Mouse (Mus musculus) forebrain, embryonic 12.5 days (tissue): Measurements from ENCODE around the gene Zc3h14. TPM values are rescaled to one million over a fixed set of nuclear protein-coding genes. Genes with fewer than 3 reads are reported as not detected.
A peak's percentile ranks its signal among the peaks of the same experiment; 100 is the strongest.

Source experiments
- ATAC-seq: fragments of 200-750 bp; cut with Nextera tagmentation; 2 replicates; pipeline ENCODE4 v1.8.0; 2017; ENCODE audit warnings: moderate TSS enrichment; ENCODE audit not compliant: low FRiP score
- H3K27ac ChIP-seq: fragments of 300-500 bp; sonication (generic); 2 replicates; pipeline ENCODE4 v1.5.1; 2016; ENCODE audit warnings: mild to moderate bottlenecking
- H3K27me3 ChIP-seq: fragments of 300-500 bp; sonication (generic); 2 replicates; pipeline ENCODE4 v1.6.1; 2016; ENCODE audit warnings: mild to moderate bottlenecking
- H3K36me3 ChIP-seq: fragments of 300-500 bp; sonication (generic); replicated peaks from 2 replicates; pipeline ENCODE4 v1.6.1; 2016; ENCODE audit warnings: mild to moderate bottlenecking
- H3K4me1 ChIP-seq: fragments of 300-500 bp; sonication (generic); 2 replicates; pipeline ENCODE4 v1.6.1; 2016
- H3K4me2 ChIP-seq: fragments of 300-500 bp; sonication (generic); 2 replicates; pipeline ENCODE4 v1.6.1; 2016; ENCODE audit warnings: mild to moderate bottlenecking, moderate library complexity
- H3K4me3 ChIP-seq: fragments of 300-500 bp; sonication (generic); replicated peaks from 2 replicates; pipeline ENCODE4 v1.5.1; 2016; ENCODE audit warnings: mild to moderate bottlenecking
- H3K9ac ChIP-seq: fragments of 300-500 bp; sonication (generic); 2 replicates; pipeline ENCODE4 v1.6.1; 2016; ENCODE audit warnings: mild to moderate bottlenecking
- H3K9me3 ChIP-seq: fragments of 300-500 bp; sonication (generic); 2 replicates; pipeline ENCODE4 v1.6.1; 2016
- WGBS: fragments of 180-500 bp; shearing (Covaris S2); methylation state at CpG from one replicate; pipeline ENCODE4 v1.1.7; 2016; 5-methylcytosine and 5-hydroxymethylcytosine counted together
- polyA plus RNA-seq: library from polyadenylated mRNA; unstranded; fragments of >200 nt; fragmentation: Nextera tagmentation; extraction: Ambion mirVana; gene quantifications from 2 replicates; pipeline ENCODE4 v1.2.1, GENCODE M21; 2016

Zc3h14 gene
- 156 and 160 TPM in 2 replicates for polyA plus RNA-seq

- peaks cover 31% of the 10 kb centered on the region for H3K4me1 ChIP-seq
- H3K36me3 ChIP-seq = no peaks in the 10 kb centered on the region; the same call in 1 of the 2 replicates
- peak within 1 kb of the TSS; percentile 93 for H3K9ac ChIP-seq
- under 1% methylated on average over 76 of the region's 87 CpGs for WGBS
- peak within 1 kb of the TSS; percentile 93 for H3K27ac ChIP-seq
- peak within 1 kb of the TSS; percentile 95 for H3K4me3 ChIP-seq
- peak; percentile 92 for ATAC-seq
- peak within 1 kb of the TSS; percentile 78 for H3K4me2 ChIP-seq
- H3K27me3 ChIP-seq = no peaks in the 10 kb centered on the region
- H3K9me3 ChIP-seq = no peaks in the 10 kb centered on the region
Observed at GRCm38 (mm10) chr12:98746746-98747379, at the start of gene Zc3h14. Gene Zc3h14 (plus strand): TSS chr12:98746964.

DNA sequence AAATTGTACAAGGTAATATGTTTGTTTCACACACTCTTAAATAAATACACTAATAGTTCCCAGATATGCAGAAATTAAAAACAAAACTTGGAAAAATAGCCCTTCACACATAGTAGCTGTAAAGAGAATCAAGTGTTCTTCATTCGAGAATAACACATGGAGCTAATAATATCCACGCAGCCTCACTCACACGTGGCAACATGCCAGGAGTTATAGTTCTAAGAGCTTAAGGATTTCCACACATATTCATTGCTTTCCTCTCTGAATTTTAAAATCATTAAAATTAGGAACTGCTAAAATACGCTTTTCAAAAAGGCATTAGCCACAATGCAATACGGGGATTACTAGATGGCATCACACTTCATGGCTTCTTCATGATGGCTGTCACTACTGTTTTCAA, 49.6 kb upstream of the Zc3h14 start:
- Histone ChIP-seq H3K4me1 (no peaks in the 10 kb centered on the region; the same call in 1 of the 2 replicates), H3K27me3 (no peaks in the 10 kb centered on the region), H3K27ac (no peak overlapping the region), H3K9me3 (no peaks in the 10 kb centered on the region), H3K4me2 (no peak overlapping the region), H3K9ac (no peak overlapping the region), H3K36me3 (peaks cover 16% of the 10 kb centered on the region), H3K4me3 (no peak overlapping the region)
- WGBS = 86% methylated on average over 5 of the region's 5 CpGs
- no peak for ATAC-seq

DNA sequence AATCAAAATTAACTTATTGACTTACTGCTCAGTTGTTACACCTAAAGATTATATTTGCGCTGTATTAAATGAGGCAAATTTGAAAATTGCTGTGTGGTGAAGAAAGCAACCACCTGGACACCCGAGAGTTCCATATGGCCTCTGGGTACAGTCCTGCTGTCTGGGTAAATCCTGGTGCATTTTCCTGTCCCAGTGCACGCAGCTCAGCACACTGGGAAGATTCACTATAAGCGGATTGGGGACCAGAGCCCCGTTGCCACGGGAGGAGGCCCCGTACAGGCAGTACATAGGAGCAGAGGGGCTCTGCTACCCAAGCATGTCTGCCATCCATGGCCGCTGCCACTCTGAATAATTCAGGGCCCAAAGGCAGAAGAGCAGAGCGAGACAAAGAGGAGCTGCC, 45.2 kb upstream of the Zc3h14 start:
- peaks cover 30% of the 10 kb centered on the region for H3K36me3 ChIP-seq
- no peak overlapping the region for H3K27ac ChIP-seq
- H3K9me3 ChIP-seq = no peaks in the 10 kb centered on the region
- no peaks in the 10 kb centered on the region for H3K4me1 ChIP-seq
- H3K27me3 ChIP-seq = no peaks in the 10 kb centered on the region
- H3K9ac ChIP-seq = no peak overlapping the region
- no peak for ATAC-seq
- WGBS = 85% methylated on average over 9 of the region's 9 CpGs
- H3K4me2 ChIP-seq = no peak overlapping the region
- no peak overlapping the region for H3K4me3 ChIP-seq

GRCm38 (mm10) chr12:98703554-98703953, 43.2 kb upstream of the Zc3h14 start:
- WGBS = 82% methylated on average over 2 of the region's 2 CpGs
- H3K27ac ChIP-seq = no peak overlapping the region
- peaks cover 36% of the 10 kb centered on the region for H3K36me3 ChIP-seq

DNA sequence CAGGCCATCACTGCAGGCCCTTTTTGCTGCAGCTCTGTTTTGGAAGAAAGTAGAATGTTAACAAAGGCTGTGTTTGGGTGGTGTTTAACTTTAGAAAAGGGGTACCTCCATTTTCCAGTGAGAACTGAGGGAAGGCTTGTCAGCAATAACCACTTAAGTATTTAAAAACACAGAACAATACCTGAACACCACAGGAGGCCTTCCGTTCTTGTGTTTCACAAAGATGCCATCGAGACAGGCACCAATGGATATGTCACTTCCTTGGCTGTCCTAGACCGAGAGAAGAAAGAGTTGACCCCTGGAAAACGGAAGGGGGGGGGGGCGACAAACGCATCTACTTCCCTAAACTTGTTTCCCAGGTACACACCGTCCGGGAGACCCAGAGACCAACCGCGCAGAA, 42.8 kb upstream of the Zc3h14 start:
- ATAC-seq = no peak
- WGBS = 80% methylated on average over 10 of the region's 10 CpGs
- no peak overlapping the region for H3K4me3 ChIP-seq
- H3K9me3 ChIP-seq = no peaks in the 10 kb centered on the region
- H3K27ac ChIP-seq = no peak overlapping the region
- no peak overlapping the region for H3K9ac ChIP-seq
- no peaks in the 10 kb centered on the region for H3K4me1 ChIP-seq
- H3K4me2 ChIP-seq = no peak overlapping the region
- H3K36me3 ChIP-seq = peaks cover 36% of the 10 kb centered on the region
- no peaks in the 10 kb centered on the region for H3K27me3 ChIP-seq

More at GRCm38 (mm10) chr12:98703554-98703953, 43.2 kb upstream of the Zc3h14 start:
- no peaks in the 10 kb centered on the region for H3K9me3 ChIP-seq
- H3K9ac ChIP-seq = no peak overlapping the region
- H3K4me3 ChIP-seq = no peak overlapping the region
- no peaks in the 10 kb centered on the region for H3K4me1 ChIP-seq
- H3K27me3 ChIP-seq = no peaks in the 10 kb centered on the region
- ATAC-seq = no peak
- no peak overlapping the region for H3K4me2 ChIP-seq

DNA sequence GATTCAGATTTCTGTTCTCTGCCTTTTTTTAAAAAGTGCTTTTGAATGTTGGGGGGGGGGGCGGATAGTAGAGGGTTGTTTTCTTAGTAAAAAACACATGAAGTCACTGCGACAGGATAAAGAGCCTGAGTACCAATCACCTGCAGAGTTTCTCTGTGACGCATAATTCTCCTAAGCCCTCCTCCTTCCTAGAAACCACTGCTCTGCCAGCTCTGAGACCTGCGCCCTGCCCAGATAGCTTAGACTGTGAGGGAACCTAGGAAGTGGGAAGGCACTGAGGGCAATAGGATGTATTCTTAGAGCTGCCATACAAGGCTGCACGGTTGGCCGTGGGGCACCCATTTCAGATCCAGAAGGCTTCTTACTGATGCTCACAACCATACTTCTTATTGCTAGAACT, 33.9 kb upstream of the Zc3h14 start:
- peaks cover 18% of the 10 kb centered on the region for H3K4me1 ChIP-seq
- no peaks in the 10 kb centered on the region for H3K9me3 ChIP-seq
- ATAC-seq = no peak
- H3K36me3 ChIP-seq = peaks cover 7% of the 10 kb centered on the region; the same call in 1 of the 2 replicates
- H3K4me3 ChIP-seq = no peak overlapping the region
- H3K27me3 ChIP-seq = no peaks in the 10 kb centered on the region
- H3K4me2 ChIP-seq = no peak overlapping the region
- no peak overlapping the region for H3K27ac ChIP-seq
- 63% methylated on average over 6 of the region's 6 CpGs for WGBS
- no peak overlapping the region for H3K9ac ChIP-seq

GRCm38 (mm10) chr12:98713621-98714103, 33.1 kb upstream of the Zc3h14 start:
- H3K27ac ChIP-seq = no peak overlapping the region
- WGBS = 62% methylated on average over 7 of the region's 7 CpGs
- ATAC-seq = no peak

GRCm38 (mm10) chr12:98714757-98715156, 32.0 kb upstream of the Zc3h14 start:
- 15% methylated on average over 11 of the region's 11 CpGs for WGBS
- Histone ChIP-seq H3K4me1 (peaks cover 18% of the 10 kb centered on the region), H3K9ac (no peak overlapping the region), H3K4me3 (no peak overlapping the region), H3K27me3 (no peaks in the 10 kb centered on the region), H3K9me3 (no peaks in the 10 kb centered on the region), H3K4me2 (no peak overlapping the region), H3K27ac (no peak overlapping the region), H3K36me3 (peaks cover 2% of the 10 kb centered on the region; the same call in 1 of the 2 replicates)
- ATAC-seq = no peak

More at GRCm38 (mm10) chr12:98713621-98714103, 33.1 kb upstream of the Zc3h14 start:
- H3K4me1 ChIP-seq = peaks cover 18% of the 10 kb centered on the region
- H3K4me2 ChIP-seq = no peak overlapping the region
- no peaks in the 10 kb centered on the region for H3K27me3 ChIP-seq
- H3K9me3 ChIP-seq = no peaks in the 10 kb centered on the region
- H3K4me3 ChIP-seq = no peak overlapping the region
- H3K36me3 ChIP-seq = peaks cover 3% of the 10 kb centered on the region; the same call in 1 of the 2 replicates
- no peak overlapping the region for H3K9ac ChIP-seq

DNA sequence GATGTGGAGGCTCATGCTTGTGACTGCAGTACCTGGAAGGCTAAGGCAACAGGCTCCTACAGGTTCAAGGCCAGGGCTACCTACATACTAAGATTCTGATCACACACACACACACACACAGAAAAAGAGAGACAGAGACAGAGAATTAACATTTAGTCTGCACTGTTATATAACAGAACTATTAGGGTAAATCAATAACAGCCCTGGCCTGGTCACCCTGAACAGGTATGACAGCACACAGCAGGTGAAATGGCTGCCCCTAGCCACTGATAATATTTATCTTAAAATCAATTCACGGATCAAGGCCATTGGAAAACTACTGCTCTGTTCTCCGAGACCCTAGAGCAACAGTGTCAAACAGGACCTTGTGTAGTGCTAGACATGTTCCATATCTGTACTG, 30.6 kb upstream of the Zc3h14 start:
- Histone ChIP-seq H3K4me1 (peaks cover 20% of the 10 kb centered on the region), H3K27me3 (no peaks in the 10 kb centered on the region), H3K4me3 (no peak overlapping the region), H3K36me3 (no peaks in the 10 kb centered on the region), H3K4me2 (no peak overlapping the region), H3K9ac (no peak overlapping the region), H3K9me3 (no peaks in the 10 kb centered on the region), H3K27ac (no peak overlapping the region)
- no peak for ATAC-seq
- 92% methylated on average over 2 of the region's 2 CpGs for WGBS

DNA sequence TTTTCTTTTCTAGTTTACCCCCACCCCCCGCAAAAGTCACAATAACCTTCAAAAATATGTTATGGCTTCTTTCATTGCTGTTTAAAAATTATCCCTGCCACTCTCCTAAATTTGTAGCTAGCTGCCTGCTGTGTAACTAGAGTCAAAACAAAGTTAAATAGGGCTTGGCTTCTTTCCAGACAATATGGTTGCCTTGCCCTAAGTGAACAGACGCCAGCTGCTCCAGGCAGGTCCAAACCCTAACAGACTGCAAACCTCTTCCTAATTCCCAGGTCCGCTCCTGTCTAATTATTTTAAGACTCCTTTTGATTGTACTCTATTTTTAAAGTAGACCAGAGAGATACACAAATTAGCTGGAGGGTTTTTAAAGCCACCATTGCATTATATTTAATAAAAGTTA, 26.1 kb upstream of the Zc3h14 start:
- Histone ChIP-seq H3K4me3 (no peak overlapping the region), H3K4me1 (peaks cover 3% of the 10 kb centered on the region; the same call in 1 of the 2 replicates), H3K9me3 (no peaks in the 10 kb centered on the region), H3K27ac (peak overlapping the region; percentile 71), H3K36me3 (peaks cover 4% of the 10 kb centered on the region; the same call in 1 of the 2 replicates), H3K9ac (no peak overlapping the region), H3K4me2 (no peak overlapping the region), H3K27me3 (no peaks in the 10 kb centered on the region)
- WGBS = 56% methylated on average over 3 of the region's 3 CpGs
- ATAC-seq = peak; percentile 65; the same call in 1 of the 2 replicates

GRCm38 (mm10) chr12:98721030-98721429, 25.7 kb upstream of the Zc3h14 start:
- 77% methylated on average over 3 of the region's 3 CpGs for WGBS
- Histone ChIP-seq H3K4me3 (no peak overlapping the region), H3K27me3 (no peaks in the 10 kb centered on the region), H3K9ac (no peak overlapping the region), H3K4me2 (no peak overlapping the region), H3K36me3 (peaks cover 4% of the 10 kb centered on the region; the same call in 1 of the 2 replicates), H3K9me3 (no peaks in the 10 kb centered on the region), H3K4me1 (peaks cover 3% of the 10 kb centered on the region; the same call in 1 of the 2 replicates), H3K27ac (peak overlapping the region; percentile 71)
- peak; percentile 65; the same call in 1 of the 2 replicates for ATAC-seq

DNA sequence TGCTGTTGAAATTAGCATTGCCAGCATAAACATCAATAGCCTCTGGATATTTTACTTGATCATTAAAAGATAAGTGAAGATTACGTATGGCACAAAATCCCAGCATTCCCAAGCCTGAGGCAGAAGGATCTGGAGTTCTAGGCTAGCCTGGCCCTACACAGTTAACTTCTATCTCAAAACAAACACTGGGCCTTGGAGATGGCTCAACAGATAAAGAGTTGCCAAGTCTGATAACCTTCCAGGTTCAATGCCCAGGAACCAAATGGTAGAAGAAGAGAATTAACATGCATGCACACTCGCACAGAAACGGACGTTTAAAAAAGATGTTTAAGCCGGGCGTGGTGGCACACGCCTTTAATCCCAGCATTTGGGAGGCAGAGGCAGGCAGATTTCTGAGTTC, 22.5 kb upstream of the Zc3h14 start:
- Histone ChIP-seq H3K27ac (no peak overlapping the region), H3K4me3 (no peak overlapping the region), H3K9ac (no peak overlapping the region), H3K9me3 (no peaks in the 10 kb centered on the region), H3K27me3 (no peaks in the 10 kb centered on the region), H3K4me1 (peaks cover 3% of the 10 kb centered on the region; the same call in 1 of the 2 replicates), H3K4me2 (no peak overlapping the region), H3K36me3 (peaks cover 4% of the 10 kb centered on the region; the same call in 1 of the 2 replicates)
- no peak for ATAC-seq
- 96% methylated on average over 7 of the region's 7 CpGs for WGBS

GRCm38 (mm10) chr12:98724976-98725375, 21.8 kb upstream of the Zc3h14 start:
- no peak for ATAC-seq
- WGBS = 74% methylated on average over 5 of the region's 5 CpGs
- no peak overlapping the region for H3K9ac ChIP-seq
- H3K4me2 ChIP-seq = no peak overlapping the region
- peaks cover 4% of the 10 kb centered on the region; the same call in 1 of the 2 replicates for H3K36me3 ChIP-seq
- H3K27ac ChIP-seq = no peak overlapping the region
- H3K9me3 ChIP-seq = no peaks in the 10 kb centered on the region
- peaks cover 3% of the 10 kb centered on the region; the same call in 1 of the 2 replicates for H3K4me1 ChIP-seq
- no peak overlapping the region for H3K4me3 ChIP-seq
- no peaks in the 10 kb centered on the region for H3K27me3 ChIP-seq
